Mouse (Mus musculus) bone marrow macrophage, adult 2 months (primary cell): ENCODE results near the gene Cdh13.

Experiments used
- CTCF ChIP-seq: IDR thresholded peaks from 2 replicates; pipeline ENCODE4 v1.5.1; 2012; ENCODE audit warnings: low read depth, mild to moderate bottlenecking, low read length, moderate library complexity
- POLR2A ChIP-seq: IDR thresholded peaks from 2 replicates; pipeline ENCODE4 v1.6.1; 2012; ENCODE audit warnings: mild to moderate bottlenecking, low read depth, low read length, borderline replicate concordance

DNA sequence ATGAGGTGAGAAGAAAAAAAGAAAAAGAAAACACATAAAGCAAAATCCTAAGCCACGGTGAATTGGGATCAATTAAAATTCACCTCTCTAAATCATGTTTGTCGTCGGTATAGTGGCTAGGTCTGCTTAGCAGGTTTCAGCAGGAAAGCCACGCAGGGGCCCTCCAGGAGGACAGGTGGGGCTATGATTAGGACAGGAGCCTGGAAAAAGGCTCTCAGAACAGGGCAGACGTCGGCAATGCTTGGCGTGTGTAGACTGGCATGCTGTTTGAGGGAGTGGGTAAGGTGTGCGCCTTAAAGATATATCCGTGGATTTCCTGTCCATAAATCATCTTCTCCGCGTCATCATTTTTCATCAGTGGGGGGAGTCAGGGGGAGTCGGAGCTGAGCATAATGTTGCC is 32.9 kb downstream of the Cdh13 start:
- TF ChIP-seq CTCF, result no peak
- no peak for TF ChIP-seq POLR2A
